Mouse (Mus musculus): Measurements from ENCODE around the gene Stard13. TPM values are rescaled to one million over a fixed set of nuclear protein-coding genes. Genes with fewer than 3 reads are reported as not detected.

Gene Stard13
- total and polyA plus RNA-seq, 3 experiments, result not detected

GRCm38 (mm10) chr5:151054743-151055114 lies 178.9 kb downstream of the Stard13 start:
- H3K4me3 ChIP-seq (ENCODE audit: control insufficient read depth in 1 of 2, insufficient read depth in 1 of 2, low read depth in 2 of 2, low read length in 2 of 2), result no peak overlapping the region
- no peak overlapping the region for H3K9ac ChIP-seq (ENCODE audit: control insufficient read depth, low read depth, low read length, poor library complexity, severe bottlenecking)
- no peaks in the 10 kb centered on the region for H3K79me2 ChIP-seq (ENCODE audit: control insufficient read depth, insufficient read depth, low read length, poor library complexity)
- TF ChIP-seq TBP (IDR thresholded peaks at IDR 0.05; ENCODE audit: low read depth, low read length) (no peak), ZNF384 (IDR thresholded peaks at IDR 0.05; ENCODE audit: low read depth, low read length) (no peak)
- no peaks in the 10 kb centered on the region for H3K36me3 ChIP-seq (ENCODE audit: control insufficient read depth in 1 of 2, insufficient read depth in 2 of 2, low read length in 2 of 2)
- H3K27me3 ChIP-seq (ENCODE audit: control insufficient read depth in 1 of 2, insufficient read depth in 2 of 2, low read length in 2 of 2), result no peaks in the 10 kb centered on the region
- no peak for DNase-seq (ENCODE audit: low read depth, low spot score)
- no peaks in the 10 kb centered on the region; the same call in 1 of the 2 replicates for H3K9me3 ChIP-seq (replicated peaks; ENCODE audit: insufficient read depth, low read length)
- no peak overlapping the region for H3K27ac ChIP-seq (ENCODE audit: control insufficient read depth, low read depth, low read length)
- no peaks in the 10 kb centered on the region for H3K4me1 ChIP-seq (ENCODE audit: control insufficient read depth in 1 of 2, insufficient read depth in 2 of 2, low read length in 2 of 2)

GRCm38 (mm10) chr5:151054100-151054742 lies 179.4 kb downstream of the Stard13 start:
- Histone ChIP-seq H3K4me1 (ENCODE audit: control insufficient read depth in 1 of 2, insufficient read depth in 2 of 2, low read length in 2 of 2) (no peaks in the 10 kb centered on the region), H3K79me2 (ENCODE audit: control insufficient read depth, insufficient read depth, low read length, poor library complexity) (no peaks in the 10 kb centered on the region), H3K9ac (ENCODE audit: control insufficient read depth, low read depth, low read length, poor library complexity, severe bottlenecking) (no peak overlapping the region), H3K36me3 (ENCODE audit: control insufficient read depth in 1 of 2, insufficient read depth in 2 of 2, low read length in 2 of 2) (no peaks in the 10 kb centered on the region), H3K9me3 (replicated peaks; ENCODE audit: insufficient read depth, low read length) (no peaks in the 10 kb centered on the region; the same call in 1 of the 2 replicates), H3K27me3 (ENCODE audit: control insufficient read depth in 1 of 2, insufficient read depth in 2 of 2, low read length in 2 of 2) (no peaks in the 10 kb centered on the region), H3K27ac (ENCODE audit: control insufficient read depth, low read depth, low read length) (no peak overlapping the region), H3K4me3 (ENCODE audit: control insufficient read depth in 1 of 2, insufficient read depth in 1 of 2, low read depth in 2 of 2, low read length in 2 of 2) (no peak overlapping the region)
- DNase-seq (ENCODE audit: low read depth, low spot score), result no peak
- TF ChIP-seq KAT2A (conservative IDR thresholded peaks at IDR 0.05; ENCODE audit: low read depth, low read length) (no peak), POLR2AphosphoS5 (IDR thresholded peaks at IDR 0.05; ENCODE audit: borderline replicate concordance, low read depth, low read length) (no peak)

GRCm38 (mm10) chr5:151053190-151053589 lies 180.4 kb downstream of the Stard13 start:
- TF ChIP-seq ZNF384 (IDR thresholded peaks at IDR 0.05; ENCODE audit: low read depth, low read length) (no peak), HCFC1 (IDR thresholded peaks at IDR 0.05; ENCODE audit: low read depth, low read length) (no peak), ZKSCAN1 (IDR thresholded peaks at IDR 0.05; ENCODE audit: low read depth, low read length) (no peak), MAX (IDR thresholded peaks at IDR 0.05; ENCODE audit: low read length) (no peak), KAT2A (conservative IDR thresholded peaks at IDR 0.05; ENCODE audit: low read depth, low read length) (no peak), MYC (IDR thresholded peaks at IDR 0.05; ENCODE audit: low read depth, low read length) (no peak)
- no peak for DNase-seq (ENCODE audit: low read depth, low spot score)
- H3K9me3 ChIP-seq (replicated peaks; ENCODE audit: insufficient read depth, low read length), result no peaks in the 10 kb centered on the region; the same call in 1 of the 2 replicates
- no peaks in the 10 kb centered on the region for H3K79me2 ChIP-seq (ENCODE audit: control insufficient read depth, insufficient read depth, low read length, poor library complexity)
- no peak overlapping the region for H3K4me3 ChIP-seq (ENCODE audit: control insufficient read depth in 1 of 2, insufficient read depth in 1 of 2, low read depth in 2 of 2, low read length in 2 of 2)
- no peaks in the 10 kb centered on the region for H3K36me3 ChIP-seq (ENCODE audit: control insufficient read depth in 1 of 2, insufficient read depth in 2 of 2, low read length in 2 of 2)
- no peak overlapping the region for H3K9ac ChIP-seq (ENCODE audit: control insufficient read depth, low read depth, low read length, poor library complexity, severe bottlenecking)
- H3K4me1 ChIP-seq (ENCODE audit: control insufficient read depth in 1 of 2, insufficient read depth in 2 of 2, low read length in 2 of 2), result no peaks in the 10 kb centered on the region
- H3K27me3 ChIP-seq (ENCODE audit: control insufficient read depth in 1 of 2, insufficient read depth in 2 of 2, low read length in 2 of 2), result no peaks in the 10 kb centered on the region
- H3K27ac ChIP-seq (ENCODE audit: control insufficient read depth, low read depth, low read length), result no peak overlapping the region

- Histone ChIP-seq H3K4me3 (ENCODE audit: control insufficient read depth in 1 of 2, insufficient read depth in 1 of 2, low read depth in 2 of 2, low read length in 2 of 2) (no peak overlapping the region), H3K4me1 (ENCODE audit: control insufficient read depth in 1 of 2, insufficient read depth in 2 of 2, low read length in 2 of 2) (no peaks in the 10 kb centered on the region), H3K27me3 (ENCODE audit: control insufficient read depth in 1 of 2, insufficient read depth in 2 of 2, low read length in 2 of 2) (no peaks in the 10 kb centered on the region), H3K27ac (ENCODE audit: control insufficient read depth, low read depth, low read length) (no peak overlapping the region), H3K9me3 (replicated peaks; ENCODE audit: insufficient read depth, low read length) (no peaks in the 10 kb centered on the region; the same call in 1 of the 2 replicates), H3K36me3 (ENCODE audit: control insufficient read depth in 1 of 2, insufficient read depth in 2 of 2, low read length in 2 of 2) (no peaks in the 10 kb centered on the region), H3K9ac (ENCODE audit: control insufficient read depth, low read depth, low read length, poor library complexity, severe bottlenecking) (no peak overlapping the region), H3K79me2 (ENCODE audit: control insufficient read depth, insufficient read depth, low read length, poor library complexity) (no peaks in the 10 kb centered on the region)
- DNase-seq (ENCODE audit: low read depth, low spot score), result no peak
- no peak for TF ChIP-seq CTCF (IDR thresholded peaks at IDR 0.05 in 2 of 3, conservative IDR thresholded peaks at IDR 0.05 in 1 of 3; ENCODE audit: control insufficient read depth in 1 of 3, insufficient read depth in 1 of 3, low read depth in 2 of 3, low read length in 3 of 3, poor library complexity in 1 of 3, severe bottlenecking in 1 of 3)
- no peak for TF ChIP-seq JUND (IDR thresholded peaks at IDR 0.05; ENCODE audit: low read depth, low read length)
- no peak for TF ChIP-seq MAZ (IDR thresholded peaks at IDR 0.05; ENCODE audit: low read depth, low read length)
- TF ChIP-seq EP300 (IDR thresholded peaks at IDR 0.05; ENCODE audit: low read depth in 1 of 2, low read length in 2 of 2), result no peak
- TF ChIP-seq MYB (IDR thresholded peaks at IDR 0.05; ENCODE audit: low read depth, low read length), result no peak
- no peak for TF ChIP-seq E2F4 (IDR thresholded peaks at IDR 0.05; ENCODE audit: borderline replicate concordance, low read depth, low read length)
- TF ChIP-seq MAX (IDR thresholded peaks at IDR 0.05; ENCODE audit: low read length), result no peak
- no peak for TF ChIP-seq TBP (IDR thresholded peaks at IDR 0.05; ENCODE audit: low read depth, low read length)
- no peak for TF ChIP-seq SIN3A (IDR thresholded peaks at IDR 0.05; ENCODE audit: low read length)
Observed at GRCm38 (mm10) chr5:151052331-151052730, 181.3 kb downstream of the Stard13 start.

Measured in MEL (cell line).